Mouse (Mus musculus) testis, adult 2 months (tissue): Measurements from ENCODE around the gene Eddm3b. TPM values are rescaled to one million over a fixed set of nuclear protein-coding genes. Genes with fewer than 3 reads are reported as not detected.

Source experiments
- H3K27ac ChIP-seq: fragments of 200-500 bp; 2 replicates; pipeline ENCODE4 v1.5.1; 2012; ENCODE audit warnings: low read depth, low read length; ENCODE audit not compliant: control insufficient read depth, insufficient read depth
- H3K27me3 ChIP-seq: fragments of 200-500 bp; 2 replicates; pipeline ENCODE4 v1.6.1; 2012; ENCODE audit warnings: mild to moderate bottlenecking, low read length, moderate library complexity; ENCODE audit not compliant: control insufficient read depth, insufficient read depth
- H3K36me3 ChIP-seq: fragments of 200-500 bp; 2 replicates; pipeline ENCODE4 v1.6.1; 2012; ENCODE audit warnings: mild to moderate bottlenecking, low read length; ENCODE audit not compliant: control insufficient read depth, insufficient read depth
- H3K4me1 ChIP-seq: fragments of 200-500 bp; 2 replicates; pipeline ENCODE4 v1.6.1; 2012; ENCODE audit warnings: low read length; ENCODE audit not compliant: control insufficient read depth, insufficient read depth
- H3K4me3 ChIP-seq: fragments of 200-500 bp; 2 replicates; pipeline ENCODE4 v1.5.1; 2012; ENCODE audit warnings: low read depth, mild to moderate bottlenecking, low read length, moderate library complexity, mixed read lengths; ENCODE audit not compliant: control insufficient read depth
- CTCF ChIP-seq: fragments of 200-500 bp; IDR thresholded peaks from 2 replicates; pipeline ENCODE4 v1.5.1; 2012; ENCODE audit warnings: low read depth, mild to moderate bottlenecking, inconsistent platforms, low read length, moderate library complexity; ENCODE audit not compliant: control insufficient read depth, insufficient read depth, insufficient replicate concordance
- POLR2A ChIP-seq: fragments of 200-500 bp; IDR thresholded peaks from 2 replicates; pipeline ENCODE4 v1.6.1; 2012; ENCODE audit warnings: low read depth, mild to moderate bottlenecking, inconsistent platforms, low read length, moderate library complexity; ENCODE audit not compliant: control insufficient read depth
- polyA plus RNA-seq: library from polyadenylated mRNA; depleted of rRNA; stranded (reverse); fragments of >200 nt; gene quantifications from 2 replicates; pipeline ENCODE4 v1.2.3, GENCODE M21; 2012

Gene Eddm3b
- polyA plus RNA-seq, 1 experiment, result not detected

DNA sequence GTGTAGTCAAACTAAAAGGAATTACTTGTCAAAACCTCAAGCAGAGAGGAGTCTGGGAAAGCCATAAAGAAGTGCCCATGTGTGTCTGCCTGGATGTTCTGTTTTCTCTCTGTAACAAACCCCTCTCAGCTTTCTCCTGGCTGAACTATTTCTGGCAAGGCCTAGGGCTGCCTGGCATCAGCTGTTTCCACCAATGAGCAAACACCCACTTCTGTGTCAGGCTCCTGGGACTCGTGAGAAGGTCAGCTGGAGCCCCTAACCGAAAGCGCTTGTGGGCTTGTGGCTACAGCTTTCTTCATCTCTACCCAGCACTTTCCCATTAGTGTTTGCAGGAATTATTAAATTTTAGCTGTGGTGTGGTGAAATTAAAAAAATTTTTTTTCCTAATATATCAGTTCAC, 2.3 kb upstream of the Eddm3b start:
- TF ChIP-seq CTCF (no peak), POLR2A (no peak)
- no peaks in the 10 kb centered on the region for H3K27me3 ChIP-seq

DNA sequence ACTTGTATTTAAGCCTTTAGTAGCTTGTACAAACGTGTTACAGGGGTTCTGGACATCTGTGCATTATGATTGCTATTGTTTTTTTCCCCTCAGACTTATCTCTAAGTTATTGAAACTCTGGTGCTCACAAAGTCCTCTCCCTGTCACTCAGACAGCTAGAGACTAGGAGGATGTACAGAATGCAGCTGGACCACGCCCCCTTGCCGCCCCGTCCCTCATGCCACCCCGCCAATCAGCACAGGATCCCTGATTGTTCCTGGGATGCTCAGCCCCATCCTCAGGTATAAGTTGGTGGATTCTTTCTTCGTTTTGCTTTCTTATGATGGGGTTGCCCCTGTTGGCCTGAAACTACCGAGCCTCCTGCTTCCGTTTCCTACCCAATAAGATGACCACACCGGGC, 750 bp upstream of the Eddm3b start:
- Histone ChIP-seq H3K27me3 (no peaks in the 10 kb centered on the region), H3K36me3 (no peaks in the 10 kb centered on the region), H3K4me1 (no peaks in the 10 kb centered on the region), H3K4me3 (no peak overlapping the region), H3K27ac (no peak overlapping the region)
- no peak for TF ChIP-seq POLR2A
- TF ChIP-seq CTCF, result no peak

More for the DNA sequence above, 2.3 kb upstream of the Eddm3b start:
- Histone ChIP-seq H3K4me3 (no peak overlapping the region), H3K36me3 (no peaks in the 10 kb centered on the region), H3K27ac (no peak overlapping the region), H3K4me1 (no peaks in the 10 kb centered on the region)

DNA sequence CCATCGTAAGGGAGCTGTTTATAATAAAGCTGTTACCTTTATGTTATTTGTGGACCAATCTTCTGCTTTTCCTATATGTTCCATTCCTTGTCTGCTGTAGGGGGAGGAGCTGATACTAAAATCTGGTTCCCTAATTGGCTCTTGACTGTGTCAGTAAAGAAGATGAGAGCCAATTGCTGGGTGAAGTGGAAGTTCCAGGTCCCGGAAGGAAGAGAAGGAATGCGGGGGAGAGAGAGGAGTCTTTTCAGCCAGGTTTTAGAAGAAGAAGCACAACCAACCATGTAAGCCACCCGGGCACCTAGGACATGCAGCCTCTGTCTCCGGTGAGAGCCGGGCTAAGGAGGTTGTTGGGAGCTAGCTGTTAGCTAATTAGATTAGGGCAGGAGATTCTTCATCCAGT, 11.5 kb downstream of the Eddm3b start:
- TF ChIP-seq CTCF (no peak), POLR2A (no peak)
- H3K4me1 ChIP-seq, result no peaks in the 10 kb centered on the region
- H3K36me3 ChIP-seq, result no peaks in the 10 kb centered on the region
- no peak overlapping the region for H3K4me3 ChIP-seq
- no peak overlapping the region for H3K27ac ChIP-seq
- no peaks in the 10 kb centered on the region for H3K27me3 ChIP-seq

DNA sequence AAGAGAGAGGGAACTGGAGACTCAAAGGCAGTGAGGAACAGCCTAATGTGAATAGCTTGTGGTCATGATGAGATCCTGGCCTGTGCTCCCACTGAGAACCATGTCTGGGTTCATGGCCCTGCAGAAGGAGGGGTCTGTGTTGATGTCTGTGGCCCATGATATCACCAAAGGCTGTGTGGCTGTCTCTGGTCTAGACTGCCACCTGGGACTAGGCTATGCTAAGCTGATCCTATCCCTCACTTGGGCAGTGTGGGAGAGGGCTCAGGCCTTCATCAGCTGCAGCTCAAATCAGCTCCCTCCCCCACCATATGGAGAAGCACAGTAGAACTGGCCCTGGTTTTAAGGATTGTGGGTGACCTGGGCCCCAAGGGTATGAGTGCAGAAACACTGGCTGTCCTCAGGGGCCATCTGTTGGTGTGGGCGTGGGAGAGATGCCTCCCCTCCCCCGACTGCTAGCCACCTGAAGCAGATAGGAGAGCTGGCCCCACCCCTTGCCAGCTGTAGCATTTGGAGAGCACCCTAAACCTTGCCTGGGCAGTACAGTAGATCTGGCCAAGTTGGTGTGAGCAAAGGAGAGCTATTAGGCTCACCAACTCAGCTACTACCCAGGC, 13.5 kb downstream of the Eddm3b start:
- no peak overlapping the region for H3K27ac ChIP-seq
- H3K4me3 ChIP-seq, result no peak overlapping the region
- no peak for TF ChIP-seq POLR2A
- no peak for TF ChIP-seq CTCF
- no peaks in the 10 kb centered on the region for H3K4me1 ChIP-seq
- H3K36me3 ChIP-seq, result no peaks in the 10 kb centered on the region
- H3K27me3 ChIP-seq, result no peaks in the 10 kb centered on the region

DNA sequence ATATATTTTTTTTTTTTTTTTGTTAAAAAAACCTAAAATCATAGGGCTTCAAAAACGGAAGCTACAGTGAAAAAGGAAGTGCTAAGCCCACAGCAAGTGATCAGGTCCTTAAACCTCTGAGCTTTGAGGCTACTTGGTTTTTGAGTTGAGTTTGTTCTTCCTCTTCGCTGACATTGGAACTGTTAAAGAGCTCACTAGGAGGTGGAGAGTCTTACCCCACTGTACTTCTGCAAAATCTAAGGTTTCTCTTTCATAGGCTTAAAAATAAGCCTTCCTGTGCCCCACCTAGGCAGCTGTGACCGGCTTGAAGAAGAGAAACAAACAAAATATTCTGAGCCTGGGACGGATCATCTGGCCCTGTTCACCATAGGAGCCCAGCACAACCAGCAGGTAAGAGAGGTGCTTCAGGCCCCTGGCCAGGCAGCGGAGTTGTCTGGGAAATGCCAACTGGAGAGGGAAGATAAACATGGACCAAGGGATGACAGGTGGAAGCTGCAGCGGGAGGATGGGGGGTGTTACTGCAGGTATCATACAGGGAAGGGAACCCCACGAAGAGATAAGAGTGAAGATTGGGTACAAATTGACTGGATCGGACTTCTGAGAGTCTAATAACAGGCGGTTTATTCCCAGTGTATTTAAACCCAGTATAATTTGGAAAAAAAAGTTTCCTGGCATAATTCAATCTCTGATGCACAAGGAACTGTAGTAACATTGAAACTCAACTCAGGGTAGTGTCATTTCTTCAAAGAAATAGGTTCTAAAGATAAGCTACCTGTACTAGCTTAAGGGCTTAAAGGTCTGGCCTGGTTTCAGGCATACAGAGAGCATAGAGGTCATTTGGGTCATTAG, 14.8 kb downstream of the Eddm3b start:
- Histone ChIP-seq H3K4me1 (no peaks in the 10 kb centered on the region), H3K27me3 (no peaks in the 10 kb centered on the region), H3K4me3 (no peak overlapping the region), H3K27ac (no peak overlapping the region), H3K36me3 (no peaks in the 10 kb centered on the region)
- TF ChIP-seq POLR2A (no peak), CTCF (no peak)

DNA sequence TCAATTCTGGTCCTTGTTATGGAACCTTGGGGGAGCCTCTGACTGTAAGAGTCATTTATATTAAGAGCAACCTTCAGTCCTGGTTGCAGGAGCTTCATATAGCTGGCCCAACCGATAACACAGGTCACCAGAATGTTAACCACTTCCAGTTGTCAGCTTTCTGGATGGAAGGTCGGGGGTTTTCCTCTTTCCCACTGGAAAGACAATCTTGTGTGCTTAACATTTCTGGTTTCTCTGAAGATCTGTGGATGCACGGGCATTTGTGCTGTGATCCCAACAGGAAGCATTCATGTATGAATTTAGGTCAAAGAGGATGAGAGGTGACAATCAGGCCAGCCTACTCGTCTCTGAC, 15.4 kb downstream of the Eddm3b start:
- H3K4me3 ChIP-seq, result no peak overlapping the region
- H3K27ac ChIP-seq, result no peak overlapping the region
- H3K27me3 ChIP-seq, result no peaks in the 10 kb centered on the region
- no peaks in the 10 kb centered on the region for H3K4me1 ChIP-seq
- no peaks in the 10 kb centered on the region for H3K36me3 ChIP-seq
- TF ChIP-seq CTCF, result no peak
- TF ChIP-seq POLR2A, result no peak

DNA sequence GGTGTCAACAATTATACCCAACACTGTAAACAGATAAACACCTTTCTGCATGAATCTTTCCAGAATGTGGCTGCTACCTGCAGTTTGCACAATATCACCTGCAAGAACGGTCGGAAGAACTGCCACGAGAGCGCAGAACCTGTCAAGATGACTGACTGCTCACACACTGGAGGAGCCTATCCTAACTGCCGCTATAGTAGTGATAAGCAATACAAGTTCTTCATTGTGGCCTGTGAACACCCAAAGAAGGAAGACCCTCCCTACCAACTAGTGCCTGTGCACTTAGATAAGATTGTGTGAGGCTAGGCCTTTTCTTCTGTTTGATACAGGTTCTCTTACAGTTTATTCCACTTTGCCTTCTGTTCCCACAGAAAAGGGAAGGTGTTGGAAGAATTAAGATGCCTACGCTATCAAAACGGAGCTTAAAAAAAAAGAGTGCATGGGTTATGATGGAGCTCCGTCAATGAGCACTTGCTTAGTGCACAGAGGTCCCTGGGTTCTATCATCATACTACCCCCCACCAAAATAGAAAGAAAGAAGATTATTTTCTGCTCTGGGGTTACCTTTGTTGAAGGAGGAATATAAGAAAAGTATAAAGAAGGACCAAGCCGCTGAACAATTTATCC, 16.2 kb downstream of the Eddm3b start:
- Histone ChIP-seq H3K36me3 (no peaks in the 10 kb centered on the region), H3K27me3 (no peaks in the 10 kb centered on the region), H3K4me3 (no peak overlapping the region), H3K4me1 (no peaks in the 10 kb centered on the region), H3K27ac (no peak overlapping the region)
- TF ChIP-seq POLR2A (no peak), CTCF (no peak)
